Mouse (Mus musculus) left cerebral cortex, postnatal 14 days (tissue): ENCODE measurements around the gene Sltm. TPM values are rescaled to one million over a fixed set of nuclear protein-coding genes. Genes with fewer than 3 reads are reported as not detected.

ENCODE experiments used
- DNase-seq, 2 experiments: peaks; one replicate each; pipeline ENCODE4 v3.0.0; 2021 to 2022; ENCODE audit warnings: low spot score in 2 of 2, mixed read lengths in 1 of 2
- intact Hi-C: fragments of 180-260 bp; cut with DNase I; formaldehyde crosslinking; loops from one replicate; pipeline ENCODE4 v1.15.1; 2025
- total RNA-seq, 2 experiments: library from RNA; stranded (reverse); gene quantifications; 2 replicates each; pipeline ENCODE4 v1.2.3; 2021

Sltm gene
- total RNA-seq, 2 experiments from 2014 or later = 38.8 to 43.1 TPM

DNA sequence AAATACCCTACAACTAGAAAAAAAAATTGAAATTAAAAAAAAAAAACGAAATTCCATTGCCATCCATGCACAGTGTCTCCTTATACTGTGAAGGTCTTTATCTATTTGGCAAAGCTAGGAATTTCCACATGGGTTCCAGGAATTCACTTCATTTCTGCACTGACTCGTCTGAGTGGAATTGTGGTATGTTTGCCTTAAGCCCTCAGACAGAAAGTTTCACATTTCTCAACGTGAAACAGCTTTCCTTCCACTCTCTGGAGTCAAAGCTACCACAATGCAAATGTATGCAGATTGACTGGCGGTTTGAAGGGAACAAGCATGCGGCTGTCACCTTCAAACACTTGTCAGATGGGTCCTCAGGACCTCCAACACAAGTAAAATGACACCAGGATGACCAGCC is 89.1 kb downstream of the Sltm start:
- intact Hi-C loops = no loop called here
- DNase-seq = no peak

GRCm38 (mm10) chr9:70636748-70637147 is 94.2 kb downstream of the Sltm start:
- DNase-seq = no peak
- intact Hi-C loops = no loop called here

Other genes with a start within 250 kb of the Sltm start
- 1 to 10 TPM; 1.3 to 2.3 TPM for gene Ccnb2, start 121.2 kb upstream of the Sltm start, total RNA-seq
- gene Rnf111, start 39.0 kb upstream of the Sltm start, total RNA-seq = 10 to 100 TPM; 39.7 to 40.3 TPM
- 1 to 10 TPM; 1.7 to 1.9 TPM for gene Gm10642, start 113.5 kb downstream of the Sltm start, total RNA-seq
- 10 to 100 TPM; 32.9 to 36.2 TPM for gene Mindy2, start 114.4 kb downstream of the Sltm start, total RNA-seq
- 10 to 100 TPM; 77.5 to 83.3 TPM for gene Adam10, start 136.2 kb downstream of the Sltm start, total RNA-seq